Mouse (Mus musculus): Measurements from ENCODE around the gene Slf2.

Gene Slf2

GRCm38 (mm10) chr19:44930744-44931453, at the start of gene Slf2:
TSS of gene Slf2 (plus strand) at chr19:44931151.
- CTCF ChIA-PET: interaction anchor here (0.7 kb wide), 1 partner anchor 1832 kb away, joined by 3 read pairs; no protein-coding TSS in a partner anchor

- CTCF ChIA-PET: no interaction called here
Measured at GRCm38 (mm10) chr19:44882552-44883024, 48.4 kb upstream of the Slf2 start.

GRCm38 (mm10) chr19:44884331-44884730, 46.6 kb upstream of the Slf2 start:
- CTCF ChIA-PET: no interaction called here

- CTCF ChIA-PET: interaction anchor here (0.8 kb wide), 1 partner anchor 8 kb away, joined by 5 read pairs; no protein-coding TSS in a partner anchor
Measured at GRCm38 (mm10) chr19:44886475-44886874, 44.5 kb upstream of the Slf2 start.

- CTCF ChIA-PET: no interaction called here
Measured at GRCm38 (mm10) chr19:44887679-44888235, 43.2 kb upstream of the Slf2 start.

GRCm38 (mm10) chr19:44889548-44889947, 41.4 kb upstream of the Slf2 start:
- CTCF ChIA-PET: no interaction called here

GRCm38 (mm10) chr19:44891446-44891845, 39.5 kb upstream of the Slf2 start:
- CTCF ChIA-PET: interaction anchor here (0.6 kb wide), 1 partner anchor 369 kb away, joined by 3 read pairs; no protein-coding TSS in a partner anchor

- CTCF ChIA-PET: no interaction called here
Measured at GRCm38 (mm10) chr19:44893231-44893871, 37.6 kb upstream of the Slf2 start.

GRCm38 (mm10) chr19:44895245-44895644, 35.7 kb upstream of the Slf2 start:
- CTCF ChIA-PET: interaction anchor here (1.0 kb wide), 1 partner anchor 9 kb away, joined by 5 read pairs; no protein-coding TSS in a partner anchor

GRCm38 (mm10) chr19:44896450-44896849, 34.5 kb upstream of the Slf2 start:
- CTCF ChIA-PET: no interaction called here

GRCm38 (mm10) chr19:44897521-44897920, 33.4 kb upstream of the Slf2 start:
- CTCF ChIA-PET: no interaction called here

- CTCF ChIA-PET: no interaction called here
Measured at GRCm38 (mm10) chr19:44898646-44899045, 32.3 kb upstream of the Slf2 start.

GRCm38 (mm10) chr19:44899104-44899793, 31.7 kb upstream of the Slf2 start:
- CTCF ChIA-PET: interaction anchor here (0.6 kb wide), 1 partner anchor 135 kb away, joined by 4 read pairs; no protein-coding TSS in a partner anchor

GRCm38 (mm10) chr19:44899947-44900773, 30.8 kb upstream of the Slf2 start:
- CTCF ChIA-PET: interaction anchor here (0.6 kb wide), 1 partner anchor 135 kb away, joined by 4 read pairs; no protein-coding TSS in a partner anchor

- CTCF ChIA-PET: no interaction called here
Measured at GRCm38 (mm10) chr19:44901047-44901446, 29.9 kb upstream of the Slf2 start.

- CTCF ChIA-PET: no interaction called here
Measured at GRCm38 (mm10) chr19:44902324-44902723, 28.6 kb upstream of the Slf2 start.

GRCm38 (mm10) chr19:44903343-44904000, 27.5 kb upstream of the Slf2 start:
- CTCF ChIA-PET: no interaction called here

GRCm38 (mm10) chr19:44904141-44904720, 26.7 kb upstream of the Slf2 start:
- CTCF ChIA-PET: interaction anchor here (0.7 kb wide), 1 partner anchor 123 kb away, joined by 3 read pairs; no protein-coding TSS in a partner anchor

GRCm38 (mm10) chr19:44905316-44905715, 25.6 kb upstream of the Slf2 start:
- CTCF ChIA-PET: no interaction called here

Measured in spleen, embryonic (tissue).